Mouse (Mus musculus) bone marrow macrophage, adult 2 months (primary cell): Measurements from ENCODE around the gene P4hb. TPM values are rescaled to one million over a fixed set of nuclear protein-coding genes. Genes with fewer than 3 reads are reported as not detected.

Experiments
- H3K27ac ChIP-seq: 2 replicates; pipeline ENCODE4 v1.5.1; 2012; ENCODE audit warnings: low read depth, low read length; ENCODE audit not compliant: insufficient read depth
- H3K4me1 ChIP-seq: 2 replicates; pipeline ENCODE4 v1.6.1; 2012; ENCODE audit warnings: low read length; ENCODE audit not compliant: control insufficient read depth, insufficient read depth
- H3K4me3 ChIP-seq: 2 replicates; pipeline ENCODE4 v1.5.1; 2012; ENCODE audit warnings: mild to moderate bottlenecking, low read length, moderate library complexity; ENCODE audit not compliant: insufficient read depth
- CTCF ChIP-seq: IDR thresholded peaks from 2 replicates; pipeline ENCODE4 v1.5.1; 2012; ENCODE audit warnings: low read depth, mild to moderate bottlenecking, low read length, moderate library complexity
- POLR2A ChIP-seq: IDR thresholded peaks from 2 replicates; pipeline ENCODE4 v1.6.1; 2012; ENCODE audit warnings: mild to moderate bottlenecking, low read depth, low read length, borderline replicate concordance
- polyA plus RNA-seq: library from polyadenylated mRNA; stranded (reverse); fragments of >200 nt; gene quantifications from 2 replicates; pipeline ENCODE4 v1.2.4, GENCODE M21; 2012; ENCODE audit not compliant: missing spikeins, insufficient read depth, insufficient read length

The P4hb gene
- polyA plus RNA-seq, 1 experiment: 334 TPM

DNA sequence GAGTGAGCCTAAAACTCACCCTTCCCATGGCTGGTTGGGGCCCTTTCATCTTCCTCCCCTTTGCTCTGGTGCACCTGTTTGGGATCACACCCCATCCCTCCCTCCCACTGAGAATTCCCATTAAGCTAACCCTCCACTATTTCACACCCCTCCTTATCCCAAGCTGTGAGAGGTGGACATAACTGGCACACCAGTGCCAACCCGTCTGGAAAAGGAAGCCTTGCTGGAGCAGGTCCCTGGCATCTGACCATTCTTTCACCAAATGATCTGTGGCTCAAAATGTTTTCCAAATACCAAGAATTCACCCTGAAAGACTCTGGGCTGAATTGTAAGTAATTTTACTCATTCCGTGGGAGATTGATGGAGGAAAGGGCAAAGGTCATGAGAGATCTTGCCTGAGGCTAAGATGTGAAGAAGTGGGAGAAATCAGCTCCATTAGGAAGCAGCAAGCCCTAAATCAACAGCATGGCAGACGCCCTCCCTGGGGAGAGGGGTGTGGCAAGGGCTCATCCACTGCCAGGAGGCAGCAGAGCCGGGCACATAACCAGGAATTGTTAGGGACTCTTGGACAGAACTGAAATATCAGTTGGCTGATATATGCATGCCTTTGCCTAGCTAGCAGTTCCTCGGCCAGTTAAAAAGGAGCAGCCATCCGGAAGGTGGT is 60.1 kb downstream of the P4hb start:
- TF ChIP-seq POLR2A (no peak), CTCF (no peak)
- Histone ChIP-seq H3K27ac (no peak overlapping the region), H3K4me3 (no peak overlapping the region), H3K4me1 (peaks cover 9% of the 10 kb centered on the region)

DNA sequence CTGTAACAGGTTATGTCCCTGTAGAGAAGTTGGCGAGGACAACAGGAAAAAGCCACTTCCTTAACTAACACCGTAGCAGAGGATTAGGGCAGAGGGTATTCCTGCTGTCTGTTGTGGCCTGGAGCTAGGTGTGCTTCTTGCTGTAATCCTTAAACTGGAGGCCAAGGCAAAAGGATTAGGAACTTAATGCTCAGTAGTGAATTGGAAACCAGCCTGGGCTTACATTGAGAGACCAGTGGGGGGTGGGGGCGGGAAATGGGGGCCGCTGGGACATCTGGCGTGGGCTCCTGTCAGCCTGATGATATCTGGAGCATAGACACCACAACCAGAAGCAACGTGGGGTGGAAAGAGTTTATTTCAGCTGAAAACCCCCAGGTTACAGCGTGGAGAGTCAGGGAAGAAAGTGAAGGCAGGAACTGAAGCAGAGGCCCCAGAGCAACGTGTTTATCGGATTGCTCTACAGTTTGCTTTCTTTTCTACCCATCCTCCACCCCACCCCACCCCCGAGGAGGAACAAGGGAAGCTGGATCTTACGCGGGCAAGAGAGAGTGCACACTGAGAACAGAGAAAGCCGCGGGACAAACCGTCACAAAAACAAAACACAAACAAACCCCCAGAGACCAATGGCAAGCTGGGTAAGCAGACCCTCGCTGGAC is 62.5 kb downstream of the P4hb start:
- no peak for TF ChIP-seq POLR2A
- TF ChIP-seq CTCF: no peak
- H3K4me1 ChIP-seq: peaks cover 9% of the 10 kb centered on the region
- peak overlapping the region; percentile 49 for H3K4me3 ChIP-seq
- H3K27ac ChIP-seq: peak overlapping the region; percentile 64

Other genes starting within 250 kb of the P4hb start
- gene Actg1, start 224.7 kb downstream of the P4hb start, polyA plus RNA-seq: 2,086 and 2,131 TPM in 2 replicates
- gene Fscn2, start 211.7 kb downstream of the P4hb start, polyA plus RNA-seq: not detected in 2 replicates
- gene Faap100, start 194.5 kb downstream of the P4hb start, polyA plus RNA-seq: 10.4 and 13.1 TPM in 2 replicates
- 45.6 and 46.6 TPM in 2 replicates for gene Nploc4, start 135.5 kb downstream of the P4hb start, polyA plus RNA-seq
- 0.32 TPM in 1 of 2 replicates, not detected in the other for gene Tspan10, start 130.6 kb downstream of the P4hb start, polyA plus RNA-seq
- 0.49 and 0.62 TPM in 2 replicates for gene Pde6g, start 119.8 kb downstream of the P4hb start, polyA plus RNA-seq
- gene Oxld1, start 115.2 kb downstream of the P4hb start, polyA plus RNA-seq: 11.4 and 15.4 TPM in 2 replicates
- gene Ccdc137, start 115.1 kb downstream of the P4hb start, polyA plus RNA-seq: 9.9 and 16.6 TPM in 2 replicates
- gene Arl16, start 105.6 kb downstream of the P4hb start, polyA plus RNA-seq: 13.0 and 13.6 TPM in 2 replicates
- gene Mrpl12, start 88.6 kb downstream of the P4hb start, polyA plus RNA-seq: 43.3 and 46.7 TPM in 2 replicates
- gene Slc25a10, start 81.4 kb downstream of the P4hb start, polyA plus RNA-seq: 62.9 and 65.6 TPM in 2 replicates
- not detected in 2 replicates for gene Gcgr, start 42.6 kb downstream of the P4hb start, polyA plus RNA-seq
- gene Mcrip1, start 23.5 kb downstream of the P4hb start, polyA plus RNA-seq: 63.5 and 64.0 TPM in 2 replicates
- not detected in 2 replicates for gene Ppp1r27, start 22.1 kb downstream of the P4hb start, polyA plus RNA-seq
- 628 and 760 TPM in 2 replicates for gene Arhgdia, start 8.4 kb upstream of the P4hb start, polyA plus RNA-seq
- gene Alyref, start 25.1 kb upstream of the P4hb start, polyA plus RNA-seq: 97.5 and 121 TPM in 2 replicates
- 127 and 128 TPM in 2 replicates for gene Anapc11, start 25.2 kb upstream of the P4hb start, polyA plus RNA-seq
- gene Npb, start 35.2 kb upstream of the P4hb start, polyA plus RNA-seq: 1.4 TPM in 1 of 2 replicates, not detected in the other
- 52.4 and 64.5 TPM in 2 replicates for gene Pcyt2, start 44.7 kb upstream of the P4hb start, polyA plus RNA-seq
- 78.5 and 91.5 TPM in 2 replicates for gene Sirt7, start 52.0 kb upstream of the P4hb start, polyA plus RNA-seq
- gene Mafg, start 60.3 kb upstream of the P4hb start, polyA plus RNA-seq: 76.0 and 77.5 TPM in 2 replicates
- 0.61 and 0.78 TPM in 2 replicates for gene Pycr1, start 70.5 kb upstream of the P4hb start, polyA plus RNA-seq
- not detected in 2 replicates for gene Myadml2, start 74.9 kb upstream of the P4hb start, polyA plus RNA-seq
- not detected in 2 replicates for gene Notum, start 87.9 kb upstream of the P4hb start, polyA plus RNA-seq
- 42.8 and 50.5 TPM in 2 replicates for gene Aspscr1, start 99.7 kb upstream of the P4hb start, polyA plus RNA-seq
- gene Cenpx, start 140.5 kb upstream of the P4hb start, polyA plus RNA-seq: 109 and 110 TPM in 2 replicates
- 34.3 and 46.1 TPM in 2 replicates for gene Lrrc45, start 140.7 kb upstream of the P4hb start, polyA plus RNA-seq
- 14.3 and 18.1 TPM in 2 replicates for gene Rac3, start 148.2 kb upstream of the P4hb start, polyA plus RNA-seq
- 65.0 and 65.6 TPM in 2 replicates for gene Dcxr, start 154.0 kb upstream of the P4hb start, polyA plus RNA-seq
- gene Cbr2, start 158.9 kb upstream of the P4hb start, polyA plus RNA-seq: 57.0 and 81.4 TPM in 2 replicates
- gene Hmga1b, start 189.5 kb upstream of the P4hb start, polyA plus RNA-seq: 13.2 and 32.4 TPM in 2 replicates
- 18.3 and 22.6 TPM in 2 replicates for gene Rfng, start 211.0 kb upstream of the P4hb start, polyA plus RNA-seq
- 34.7 and 41.1 TPM in 2 replicates for gene Gps1, start 211.0 kb upstream of the P4hb start, polyA plus RNA-seq
- 22.7 and 28.5 TPM in 2 replicates for gene Dus1l, start 223.2 kb upstream of the P4hb start, polyA plus RNA-seq